Mouse (Mus musculus) retina, postnatal 7 days (tissue): ENCODE data around the gene Arih2.
"Not testable (repeated sequence)": the region's sequence is repeated elsewhere in the genome, so short reads cannot be mapped to it uniquely, and the experiment has no call there.

Experiments used
- DNase-seq: peaks from one replicate; pipeline ENCODE4 v3.0.0-alpha.2; 2012; ENCODE audit warnings: low read depth, low spot score

Arih2 gene

GRCm38 (mm10) chr9:108648611-108649560 is at the start of gene Arih2:
TSS of gene Arih2 (minus strand) at chr9:108649386.
- peak; percentile 87 for DNase-seq

DNA sequence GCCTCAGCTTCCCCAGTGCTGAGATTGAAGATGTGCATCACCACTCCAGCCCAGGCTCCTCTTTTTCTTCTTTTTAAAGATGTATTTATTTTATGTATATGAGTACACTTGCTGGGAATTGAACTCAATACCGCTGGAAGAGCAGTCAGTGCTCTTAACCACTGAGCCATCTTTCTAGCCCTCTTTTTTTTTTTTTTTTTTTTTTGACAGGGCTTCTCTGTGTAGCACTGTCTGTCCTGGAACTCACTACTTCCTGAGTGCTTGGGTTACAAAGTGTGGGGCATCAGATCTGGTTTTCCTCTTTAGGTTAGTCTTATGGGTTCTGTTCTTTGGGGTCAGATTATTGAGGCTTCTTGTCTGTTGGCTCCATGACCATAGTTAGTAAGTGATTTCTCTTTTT is 45.3 kb upstream of the Arih2 start:
- DNase-seq, result no peak

DNA sequence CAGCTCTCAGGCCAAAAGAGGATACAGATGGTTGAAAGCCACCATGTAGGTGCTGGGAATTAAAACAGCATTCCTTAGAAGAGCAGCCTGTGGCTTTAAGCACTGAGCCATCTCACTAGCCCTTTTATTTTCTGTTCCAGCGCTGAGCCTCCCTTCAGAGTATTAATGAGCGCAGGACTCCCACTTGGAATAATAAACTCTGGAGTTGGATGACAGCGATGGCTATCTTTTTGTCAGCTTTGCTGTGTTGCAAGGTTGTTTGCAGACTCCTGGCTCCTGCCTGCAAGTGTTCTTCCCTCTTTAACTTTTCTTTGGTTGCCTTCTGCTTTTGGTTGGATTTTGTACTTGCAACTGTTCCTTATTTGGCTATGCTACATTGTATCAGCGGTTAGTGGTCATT is 44.8 kb upstream of the Arih2 start:
- no peak for DNase-seq

DNA sequence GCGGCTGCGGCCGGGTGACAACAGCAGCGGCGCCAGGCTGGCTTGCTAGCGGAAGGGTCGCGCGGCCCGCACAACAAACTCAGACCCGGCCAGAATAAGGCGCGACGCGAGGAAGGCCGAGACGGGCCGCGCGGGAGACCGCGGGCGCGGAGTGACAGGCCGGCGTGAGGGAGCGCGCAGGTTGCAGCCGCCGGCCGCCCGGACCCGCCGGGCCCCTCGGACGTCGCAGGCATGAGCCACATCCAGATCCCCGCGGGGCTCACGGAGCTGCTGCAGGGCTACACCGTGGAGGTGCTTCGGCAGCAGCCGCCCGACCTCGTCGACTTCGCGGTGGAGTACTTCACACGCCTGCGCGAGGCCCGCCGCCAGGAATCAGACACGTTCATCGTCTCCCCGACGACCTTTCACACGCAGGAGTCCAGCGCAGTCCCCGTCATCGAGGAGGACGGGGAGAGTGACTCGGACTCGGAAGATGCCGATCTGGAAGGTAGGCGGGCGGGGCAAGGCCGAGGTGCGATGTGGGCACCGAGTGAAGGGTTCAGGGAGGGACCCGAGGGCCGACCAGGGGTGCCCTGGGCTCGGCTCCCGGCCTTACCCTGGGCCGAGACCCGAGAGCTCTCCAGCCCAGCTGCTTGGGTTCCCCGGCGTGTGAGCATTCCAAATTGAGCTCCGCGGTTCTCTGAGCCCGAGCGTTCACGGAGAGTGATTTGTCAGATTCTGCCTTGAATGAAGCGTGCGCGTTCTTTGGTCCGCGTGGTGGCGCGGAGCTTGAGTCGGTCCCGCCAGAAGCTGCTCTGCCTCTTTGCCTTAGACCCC is 43.2 kb upstream of the Arih2 start:
- DNase-seq, result peak; percentile 30

GRCm38 (mm10) chr9:108691846-108692225 is 42.6 kb upstream of the Arih2 start:
- DNase-seq, result peak; percentile 85

DNA sequence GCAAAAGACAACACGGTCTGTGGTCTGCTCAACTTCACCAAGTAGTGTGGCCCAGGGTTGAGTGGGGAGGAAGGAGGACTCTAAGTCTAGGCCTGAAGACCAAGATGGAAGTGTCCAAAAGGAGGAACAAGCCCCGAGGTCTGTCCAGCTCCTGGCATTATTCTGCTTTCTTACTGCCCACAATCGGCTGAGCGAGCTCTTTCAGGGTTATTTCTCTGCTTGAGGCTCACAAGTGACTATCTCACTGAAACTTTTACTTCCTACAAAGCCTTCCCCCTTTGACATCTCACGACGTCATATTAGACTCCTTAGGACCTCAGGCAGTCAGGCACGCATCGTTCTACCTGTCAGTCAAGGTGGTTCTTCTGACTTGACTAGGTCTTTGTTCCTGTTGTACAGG is 42.2 kb upstream of the Arih2 start:
- no peak for DNase-seq

DNA sequence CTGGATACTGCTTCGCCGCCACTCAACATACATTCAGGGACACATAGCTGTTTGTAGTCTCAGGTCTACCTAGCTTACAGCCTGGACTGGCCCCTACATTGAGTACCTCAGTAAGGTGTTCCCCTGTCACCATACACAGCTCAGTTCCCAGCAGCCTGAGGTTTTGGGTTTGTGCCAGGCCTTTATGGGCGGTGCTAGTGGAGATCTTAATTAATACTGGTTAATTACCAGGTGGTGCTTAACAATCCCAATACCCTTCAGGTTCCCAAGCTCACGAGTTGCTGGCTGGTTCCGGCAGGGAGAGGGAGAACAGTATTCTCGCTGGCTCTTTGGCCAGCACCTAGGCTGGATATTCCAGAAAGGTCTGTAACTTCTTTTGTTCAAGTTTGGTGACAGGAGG is 41.7 kb upstream of the Arih2 start:
- no peak for DNase-seq

- no peak for DNase-seq
These were observed 40.8 kb upstream of the Arih2 start for GRCm38 (mm10) chr9:108689993-108690392.

GRCm38 (mm10) chr9:108689106-108689505 is 39.9 kb upstream of the Arih2 start, which contains the start of gene Prkar2a:
TSS of gene Prkar2a (plus strand) at chr9:108689314.
- DNase-seq, result no peak

GRCm38 (mm10) chr9:108688451-108688850 is 39.3 kb upstream of the Arih2 start:
- DNase-seq, result no peak

DNA sequence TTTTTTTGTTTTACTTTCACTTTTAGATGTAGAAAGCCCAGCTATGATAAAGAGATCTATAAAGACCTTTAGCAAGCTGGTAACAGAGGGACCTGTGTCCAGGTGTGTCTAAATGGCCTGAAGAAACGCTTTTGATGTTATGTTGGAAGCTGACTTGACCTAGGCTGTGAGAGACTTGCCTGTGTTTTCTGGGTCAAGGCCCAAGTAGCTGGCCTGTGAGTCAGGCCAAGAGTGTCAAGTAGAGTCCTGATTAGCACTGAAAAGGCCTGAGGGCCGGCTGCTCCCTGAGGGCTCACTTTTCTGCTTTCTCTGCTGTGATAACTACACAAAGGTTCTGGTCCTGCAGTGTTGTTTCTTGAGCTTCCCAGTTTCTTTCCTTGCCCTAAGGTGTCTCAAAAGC is 38.5 kb upstream of the Arih2 start:
- no peak for DNase-seq

DNA sequence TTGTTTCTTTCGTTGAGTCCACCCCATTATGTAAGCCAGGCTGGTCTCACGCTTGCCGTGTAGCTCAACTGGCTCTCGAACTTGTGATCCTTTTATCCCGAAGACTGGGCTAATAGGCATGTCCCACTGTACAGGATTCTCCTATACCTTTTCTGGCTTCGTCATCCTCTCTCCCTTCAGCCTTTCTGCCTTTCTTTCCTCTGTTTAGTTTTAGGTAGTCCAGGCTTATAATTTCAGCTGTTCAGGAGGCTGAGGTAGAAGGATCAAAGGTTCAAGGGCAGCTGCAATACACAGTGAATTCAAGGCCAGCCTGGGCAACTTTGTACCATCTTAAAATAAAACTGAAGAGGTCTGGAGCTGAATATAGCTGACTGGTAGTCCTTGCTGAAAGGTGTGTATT is 38.0 kb upstream of the Arih2 start:
- no peak for DNase-seq

GRCm38 (mm10) chr9:108686475-108686887 is 37.3 kb upstream of the Arih2 start:
- DNase-seq, result no peak

DNA sequence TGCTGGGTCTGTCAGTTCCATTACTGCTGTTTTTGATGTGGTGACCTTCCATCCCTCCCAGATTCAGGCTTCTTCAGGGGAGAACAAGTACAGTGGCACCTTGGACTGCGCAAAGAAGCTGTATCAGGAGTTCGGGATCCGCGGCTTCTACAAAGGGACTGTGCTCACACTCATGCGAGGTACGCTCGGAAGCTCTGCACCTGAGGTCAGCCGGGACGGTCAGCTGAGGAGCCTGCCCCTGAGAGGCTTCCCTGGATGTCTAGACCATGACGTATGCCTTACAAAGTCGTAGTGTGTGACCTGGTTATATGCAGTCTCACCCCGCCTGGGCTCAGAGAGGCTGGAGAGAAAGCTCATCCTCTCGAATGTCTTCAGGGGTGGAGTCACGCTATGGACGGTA is 30.8 kb upstream of the Arih2 start:
- DNase-seq, result no peak

- DNase-seq, result no peak
These were observed 24.0 kb upstream of the Arih2 start for GRCm38 (mm10) chr9:108673151-108673550.

DNA sequence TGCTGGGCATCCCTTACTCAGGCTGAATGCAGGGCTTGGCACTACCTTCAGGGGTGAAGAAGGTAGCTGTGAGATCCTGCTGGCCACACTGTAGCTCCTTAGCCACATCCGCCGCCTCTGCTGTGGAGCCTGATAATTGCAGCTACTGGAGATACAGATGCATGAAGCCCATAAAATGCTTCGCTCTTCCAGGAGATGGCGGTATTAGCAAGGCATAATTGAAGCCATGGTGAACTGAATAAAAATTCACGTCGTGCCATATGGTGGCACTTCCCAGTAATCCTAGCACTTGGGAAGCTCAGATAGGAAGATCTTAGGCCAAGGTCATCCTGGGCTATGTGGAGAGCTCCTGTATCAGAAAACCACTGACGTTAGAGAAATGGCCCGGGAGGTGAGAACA is 20.7 kb upstream of the Arih2 start:
- peak; percentile 64 for DNase-seq

- DNase-seq, result no peak
These were observed 13.5 kb upstream of the Arih2 start for GRCm38 (mm10) chr9:108662660-108663059.

- DNase-seq, result peak; percentile 76
These were observed 12.8 kb upstream of the Arih2 start, which contains the start of gene Slc25a20 for GRCm38 (mm10) chr9:108661677-108662612. TSS of gene Slc25a20 (plus strand) at chr9:108662088.

- not testable (repeated sequence) for DNase-seq
These were observed 6.7 kb upstream of the Arih2 start for GRCm38 (mm10) chr9:108655865-108656264.

DNA sequence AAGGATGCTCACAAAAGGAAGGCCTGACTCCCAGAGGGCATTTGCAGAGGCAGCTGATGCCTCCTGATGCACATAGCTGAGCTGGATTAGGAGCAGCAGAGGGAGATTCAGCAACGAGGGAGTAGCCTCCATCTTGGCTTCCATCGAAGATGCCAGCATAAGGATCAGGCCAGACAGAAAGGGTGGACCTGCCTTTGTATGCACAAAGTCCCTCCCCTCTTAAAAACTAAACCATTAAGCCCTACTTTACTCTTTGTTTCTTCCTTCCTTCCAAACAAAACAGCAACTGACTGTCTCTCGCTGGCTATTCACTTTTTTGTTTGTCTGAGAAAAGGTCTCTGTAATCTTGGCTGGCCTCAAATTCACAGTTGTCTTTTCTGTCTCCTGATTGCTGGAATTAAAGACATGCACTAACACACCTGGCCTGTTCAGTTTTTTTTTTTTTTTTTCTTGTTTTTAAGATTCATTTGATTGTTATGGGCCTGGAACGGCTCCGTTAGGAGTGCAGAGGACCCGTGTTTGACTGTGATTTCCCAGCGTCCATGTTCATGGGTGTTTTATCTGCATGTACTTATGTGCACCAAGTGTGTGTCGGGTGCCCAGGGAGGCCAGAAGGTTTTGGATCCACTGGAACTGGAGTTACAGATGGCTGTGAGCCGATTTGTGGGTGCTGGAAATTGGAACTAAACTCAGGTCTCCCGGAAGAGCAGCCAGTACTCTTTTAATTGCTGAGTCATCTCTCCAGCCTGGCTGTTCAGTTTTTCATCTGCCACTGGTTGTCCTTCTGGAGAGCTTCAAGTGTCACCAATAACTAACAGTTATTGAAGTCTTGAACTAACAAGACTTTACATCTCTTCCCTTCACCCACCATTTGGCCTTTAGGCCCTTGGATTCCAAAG is 5.6 kb upstream of the Arih2 start:
- DNase-seq, result no peak
